Mouse (Mus musculus): ENCODE results near the gene Lrrc42. TPM values are rescaled to one million over a fixed set of nuclear protein-coding genes. Genes with fewer than 3 reads are reported as not detected.

Gene Lrrc42
- 7.7 and 8.8 TPM in 2 replicates for polyA plus RNA-seq (2012; rRNA removed)

GRCm38 (mm10) chr4:107253125-107254091 lies at the start of gene Lrrc42, which contains the start of gene Hspb11:
Gene Lrrc42 (minus strand): TSS chr4:107253532.
Gene Hspb11 (plus strand): TSS chr4:107253593.

GRCm38 (mm10) chr4:107208880-107209279 lies 44.5 kb downstream of the Lrrc42 start, which contains the start of gene Ldlrad1:
Gene Ldlrad1 (plus strand): TSS chr4:107209180.

Other genes with a start within 250 kb of the Lrrc42 start
- gene Mrpl37, start 186.7 kb downstream of the Lrrc42 start, polyA plus RNA-seq (2012; rRNA removed) = 35.4 and 40.3 TPM in 2 replicates
- gene Cyb5rl, start 186.5 kb downstream of the Lrrc42 start, polyA plus RNA-seq (2012; rRNA removed) = 1.3 and 1.9 TPM in 2 replicates
- not detected in 2 replicates for gene Cdcp2, start 156.6 kb downstream of the Lrrc42 start, polyA plus RNA-seq (2012; rRNA removed)
- 55.5 and 64.7 TPM in 2 replicates for gene Tmem59, start 75.1 kb downstream of the Lrrc42 start, polyA plus RNA-seq (2012; rRNA removed)
- gene Tceanc2, start 74.4 kb downstream of the Lrrc42 start, polyA plus RNA-seq (2012; rRNA removed) = 6.4 and 7.9 TPM in 2 replicates
- 0.03 TPM in 1 of 2 replicates, not detected in the other for gene Ldlrad1, start 44.4 kb downstream of the Lrrc42 start, polyA plus RNA-seq (2012; rRNA removed)
- 4.8 and 5.2 TPM in 2 replicates for gene Hspb11, start 61 bp upstream of the Lrrc42 start, polyA plus RNA-seq (2012; rRNA removed)
- gene Dio1, start 53.6 kb upstream of the Lrrc42 start, polyA plus RNA-seq (2012; rRNA removed) = 0.03 TPM in 2 replicates
- 11.4 and 13.7 TPM in 2 replicates for gene Yipf1, start 60.8 kb upstream of the Lrrc42 start, polyA plus RNA-seq (2012; rRNA removed)
- gene Ndc1, start 114.3 kb upstream of the Lrrc42 start, polyA plus RNA-seq (2012; rRNA removed) = 8.2 and 11.2 TPM in 2 replicates
- gene Glis1, start 181.1 kb upstream of the Lrrc42 start, polyA plus RNA-seq (2012; rRNA removed) = 0.22 and 0.26 TPM in 2 replicates

Measured in liver, embryonic 14 days (tissue).